Mouse (Mus musculus): Measurements from ENCODE around the gene Flot1. TPM values are rescaled to one million over a fixed set of nuclear protein-coding genes. Genes with fewer than 3 reads are reported as not detected.

Flot1 gene
- polyA plus RNA-seq (2014; fragmentation: Nextera tagmentation; extraction: Ambion mirVana) = 68.5 and 78.2 TPM in 2 replicates

DNA sequence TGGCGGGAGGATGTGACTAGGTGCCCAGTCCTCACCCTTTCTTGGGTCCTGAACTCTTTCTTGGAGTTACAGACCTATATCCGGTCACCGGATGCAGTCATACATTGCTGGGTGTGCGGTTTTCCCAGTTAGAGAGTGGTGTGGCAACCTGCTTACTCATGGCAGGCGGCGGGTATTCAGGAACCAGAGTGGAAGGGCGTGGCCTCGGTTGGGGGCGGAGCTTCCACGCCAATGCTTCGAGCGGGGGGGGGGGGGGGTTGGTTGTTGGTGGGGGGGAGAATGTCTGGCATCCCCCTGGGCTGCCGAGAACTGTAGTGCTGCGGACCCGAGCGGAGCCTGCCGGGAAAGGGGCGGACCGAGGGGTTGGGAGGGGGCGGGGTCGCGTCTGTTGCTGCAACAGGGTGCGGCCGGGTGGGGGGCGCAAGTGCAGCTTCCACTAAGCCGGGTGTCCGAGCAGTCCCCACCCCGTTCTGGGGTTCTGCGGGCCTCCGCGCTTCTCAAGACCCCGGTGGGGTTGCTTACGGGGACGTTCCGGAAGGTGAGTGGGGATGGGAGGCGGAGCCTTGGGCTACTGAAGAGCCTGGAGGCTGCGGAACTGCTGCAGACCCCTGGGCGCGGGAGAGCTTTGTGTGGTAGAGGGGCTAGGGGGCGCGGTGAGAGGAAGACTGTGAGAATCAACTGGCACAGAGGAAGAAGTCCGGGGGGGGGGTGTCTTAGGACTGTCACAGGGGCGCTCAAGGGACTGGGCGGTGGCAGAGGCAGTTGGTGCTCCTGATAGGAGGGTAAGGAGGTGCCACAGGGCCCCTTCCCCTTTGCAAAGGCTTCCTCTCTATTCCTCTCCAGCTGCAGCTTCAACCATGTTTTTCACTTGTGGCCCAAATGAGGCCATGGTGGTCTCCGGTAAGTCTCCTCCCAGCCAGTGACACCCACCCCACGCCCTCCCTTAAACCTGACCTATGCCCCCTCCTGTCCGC is at the start of gene Flot1:
Gene Flot1 (plus strand): TSS at position 267 of the 974 bp plus-strand sequence.
- Histone ChIP-seq H3K4me3 (ENCODE audit: low read depth, low read length) (peak within 1 kb of the TSS; percentile 54), H3K36me3 (ENCODE audit: control insufficient read depth, insufficient read depth, low read length) (peaks cover 23% of the 10 kb centered on the region), H3K27ac (ENCODE audit: low read depth, low read length) (peak within 1 kb of the TSS; percentile 73), H3K27me3 (replicated peaks; ENCODE audit: control insufficient read depth, insufficient read depth, low read length) (no peaks in the 10 kb centered on the region; the same call in 1 of the 2 replicates), H3K9me3 (replicated peaks; ENCODE audit: control insufficient read depth, low read length) (no peaks in the 10 kb centered on the region), H3K4me1 (ENCODE audit: control insufficient read depth, insufficient read depth, low read length) (peaks cover 16% of the 10 kb centered on the region), H3K9ac (ENCODE audit: low read length) (peak within 1 kb of the TSS; percentile 70), H3K4me2 (ENCODE audit: low read length) (peak within 1 kb of the TSS; percentile 93)
- peak; percentile 92 for DNase-seq (ENCODE audit: low spot score)
- peak; percentile 91 for ATAC-seq
- under 1% methylated on average over 39 of the region's 47 CpGs for WGBS

GRCm38 (mm10) chr17:35776811-35777609 is 46.0 kb upstream of the Flot1 start:
- 0 out of 2 replicates have a peak overlapping the region, but pooled peaks have one; percentile 2 for H3K4me2 ChIP-seq (ENCODE audit: low read length)
- no peaks in the 10 kb centered on the region for H3K27me3 ChIP-seq (replicated peaks; ENCODE audit: control insufficient read depth, insufficient read depth, low read length)
- H3K4me1 ChIP-seq (ENCODE audit: control insufficient read depth, insufficient read depth, low read length) = peaks cover 4% of the 10 kb centered on the region
- no peak overlapping the region for H3K4me3 ChIP-seq (ENCODE audit: low read depth, low read length)
- 45% methylated on average over 13 of the region's 13 CpGs for WGBS
- H3K27ac ChIP-seq (ENCODE audit: low read depth, low read length) = peak overlapping the region; percentile 50; the same call in 1 of the 2 replicates
- H3K36me3 ChIP-seq (ENCODE audit: control insufficient read depth, insufficient read depth, low read length) = no peaks in the 10 kb centered on the region
- ATAC-seq (peak; percentile 77), DNase-seq (ENCODE audit: low spot score) (peak; percentile 83)
- no peak overlapping the region for H3K9ac ChIP-seq (ENCODE audit: low read length)
- no peaks in the 10 kb centered on the region for H3K9me3 ChIP-seq (replicated peaks; ENCODE audit: control insufficient read depth, low read length)

DNA sequence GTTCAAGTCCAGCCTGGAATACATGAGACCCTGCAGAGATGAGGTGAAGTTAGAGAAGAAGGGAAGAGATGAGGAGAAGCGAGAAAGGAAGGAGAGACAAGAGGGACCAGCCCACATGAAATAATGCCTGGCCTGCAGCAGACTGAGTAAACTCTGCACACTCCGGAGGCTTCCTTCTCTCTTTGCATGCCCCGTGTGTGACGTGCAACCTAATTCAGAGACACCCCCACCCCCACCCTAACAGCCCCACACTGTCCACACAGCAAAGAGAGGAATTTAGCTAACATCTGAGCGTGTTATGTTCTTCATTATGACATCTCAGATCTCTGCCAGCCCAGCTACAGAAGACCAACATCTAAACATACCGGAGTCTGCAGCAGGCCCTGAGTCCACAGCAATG is 44.1 kb upstream of the Flot1 start:
- no peaks in the 10 kb centered on the region for H3K9me3 ChIP-seq (replicated peaks; ENCODE audit: control insufficient read depth, low read length)
- no peak overlapping the region for H3K4me2 ChIP-seq (ENCODE audit: low read length)
- peaks cover 4% of the 10 kb centered on the region for H3K4me1 ChIP-seq (ENCODE audit: control insufficient read depth, insufficient read depth, low read length)
- H3K4me3 ChIP-seq (ENCODE audit: low read depth, low read length) = no peak overlapping the region
- ATAC-seq (no peak), DNase-seq (ENCODE audit: low spot score) (no peak)
- H3K36me3 ChIP-seq (ENCODE audit: control insufficient read depth, insufficient read depth, low read length) = no peaks in the 10 kb centered on the region
- no peak overlapping the region for H3K9ac ChIP-seq (ENCODE audit: low read length)
- WGBS = 82% methylated on average over 6 of the region's 6 CpGs
- no peaks in the 10 kb centered on the region for H3K27me3 ChIP-seq (replicated peaks; ENCODE audit: control insufficient read depth, insufficient read depth, low read length)
- no peak overlapping the region for H3K27ac ChIP-seq (ENCODE audit: low read depth, low read length)

DNA sequence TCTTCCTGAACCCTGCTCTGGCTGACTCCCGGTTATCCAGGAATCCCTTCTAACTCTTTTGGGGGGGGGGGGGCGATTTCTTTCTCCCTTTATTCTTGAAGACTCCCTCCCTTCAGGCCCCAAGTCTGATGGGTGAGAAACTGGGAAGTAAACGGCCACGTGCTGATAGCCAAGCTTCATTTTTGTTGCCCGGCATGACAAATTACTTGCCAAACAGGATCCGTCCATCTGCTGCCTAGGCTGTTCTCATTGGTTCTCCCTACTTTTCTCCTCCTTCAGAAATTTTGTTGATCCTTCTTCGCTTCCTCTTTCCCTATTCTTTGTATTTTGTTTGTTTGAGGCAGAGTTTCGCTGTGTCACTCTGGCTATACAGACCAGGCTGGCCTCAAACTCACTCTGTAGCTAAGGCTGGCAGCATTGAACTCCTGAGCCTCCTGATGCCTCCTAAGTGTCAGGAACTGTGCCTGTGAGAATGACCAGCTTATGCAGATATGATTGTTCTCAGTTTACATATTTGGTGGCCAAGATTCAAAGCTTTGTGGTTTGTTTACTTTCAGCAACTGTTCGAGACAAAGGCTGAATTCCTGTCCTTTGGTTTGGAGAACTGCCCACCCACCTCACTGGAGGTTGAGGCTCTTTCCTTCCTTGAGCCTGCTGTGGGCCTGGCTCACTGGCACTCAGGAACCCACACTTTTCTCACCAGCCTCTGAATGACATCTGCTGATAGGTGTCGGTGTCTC is 43.4 kb upstream of the Flot1 start:
- no peaks in the 10 kb centered on the region for H3K9me3 ChIP-seq (replicated peaks; ENCODE audit: control insufficient read depth, low read length)
- ATAC-seq = no peak
- H3K9ac ChIP-seq (ENCODE audit: low read length) = no peak overlapping the region
- WGBS = 71% methylated on average over 10 of the region's 10 CpGs
- H3K36me3 ChIP-seq (ENCODE audit: control insufficient read depth, insufficient read depth, low read length) = no peaks in the 10 kb centered on the region
- peaks cover 4% of the 10 kb centered on the region for H3K4me1 ChIP-seq (ENCODE audit: control insufficient read depth, insufficient read depth, low read length)
- no peak overlapping the region for H3K27ac ChIP-seq (ENCODE audit: low read depth, low read length)
- DNase-seq (ENCODE audit: low spot score) = no peak
- H3K27me3 ChIP-seq (replicated peaks; ENCODE audit: control insufficient read depth, insufficient read depth, low read length) = no peaks in the 10 kb centered on the region
- no peak overlapping the region for H3K4me3 ChIP-seq (ENCODE audit: low read depth, low read length)
- H3K4me2 ChIP-seq (ENCODE audit: low read length) = no peak overlapping the region

GRCm38 (mm10) chr17:35780362-35780761 is 42.7 kb upstream of the Flot1 start:
- Histone ChIP-seq H3K27ac (ENCODE audit: low read depth, low read length) (no peak overlapping the region), H3K4me1 (ENCODE audit: control insufficient read depth, insufficient read depth, low read length) (peaks cover 4% of the 10 kb centered on the region), H3K9me3 (replicated peaks; ENCODE audit: control insufficient read depth, low read length) (no peaks in the 10 kb centered on the region), H3K9ac (ENCODE audit: low read length) (no peak overlapping the region), H3K4me3 (ENCODE audit: low read depth, low read length) (no peak overlapping the region), H3K36me3 (ENCODE audit: control insufficient read depth, insufficient read depth, low read length) (no peaks in the 10 kb centered on the region), H3K4me2 (ENCODE audit: low read length) (no peak overlapping the region), H3K27me3 (replicated peaks; ENCODE audit: control insufficient read depth, insufficient read depth, low read length) (no peaks in the 10 kb centered on the region)
- WGBS = 94% methylated on average over 7 of the region's 7 CpGs
- DNase-seq (ENCODE audit: low spot score) (no peak), ATAC-seq (no peak)

DNA sequence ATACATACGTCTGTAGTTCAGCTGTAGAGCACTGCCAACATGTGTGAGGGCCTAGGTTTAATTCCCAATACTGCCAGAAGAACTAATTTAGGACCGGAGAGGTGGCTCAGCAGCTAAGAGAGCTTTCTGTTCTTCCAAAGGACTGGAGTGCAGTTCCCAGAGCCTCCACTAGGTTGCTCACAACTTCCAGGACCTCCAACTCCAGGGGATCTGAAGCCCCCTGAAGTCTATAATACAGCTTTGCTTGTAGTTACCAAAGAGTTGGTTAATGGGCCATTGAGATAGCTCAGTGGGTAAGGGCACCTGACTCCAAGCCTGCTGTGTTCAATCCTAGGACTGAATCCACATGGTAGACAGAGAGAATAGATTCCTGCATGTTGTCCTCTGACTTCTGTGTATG is 40.6 kb upstream of the Flot1 start:
- ATAC-seq = no peak
- H3K4me3 ChIP-seq (ENCODE audit: low read depth, low read length) = no peak overlapping the region
- no peaks in the 10 kb centered on the region for H3K36me3 ChIP-seq (ENCODE audit: control insufficient read depth, insufficient read depth, low read length)
- DNase-seq (ENCODE audit: low spot score) = peak; percentile 15
- H3K4me2 ChIP-seq (ENCODE audit: low read length) = no peak overlapping the region
- H3K9me3 ChIP-seq (replicated peaks; ENCODE audit: control insufficient read depth, low read length) = no peaks in the 10 kb centered on the region
- H3K27ac ChIP-seq (ENCODE audit: low read depth, low read length) = no peak overlapping the region
- no peak overlapping the region for H3K9ac ChIP-seq (ENCODE audit: low read length)
- no peaks in the 10 kb centered on the region for H3K27me3 ChIP-seq (replicated peaks; ENCODE audit: control insufficient read depth, insufficient read depth, low read length)
- WGBS = 58% methylated on average over 2 of the region's 2 CpGs
- H3K4me1 ChIP-seq (ENCODE audit: control insufficient read depth, insufficient read depth, low read length) = no peaks in the 10 kb centered on the region

- Histone ChIP-seq H3K27me3 (replicated peaks; ENCODE audit: control insufficient read depth, insufficient read depth, low read length) (no peaks in the 10 kb centered on the region), H3K9ac (ENCODE audit: low read length) (no peak overlapping the region), H3K9me3 (replicated peaks; ENCODE audit: control insufficient read depth, low read length) (no peaks in the 10 kb centered on the region), H3K4me2 (ENCODE audit: low read length) (no peak overlapping the region), H3K4me3 (ENCODE audit: low read depth, low read length) (no peak overlapping the region), H3K36me3 (ENCODE audit: control insufficient read depth, insufficient read depth, low read length) (no peaks in the 10 kb centered on the region), H3K4me1 (ENCODE audit: control insufficient read depth, insufficient read depth, low read length) (no peaks in the 10 kb centered on the region), H3K27ac (ENCODE audit: low read depth, low read length) (no peak overlapping the region)
- DNase-seq (ENCODE audit: low spot score) = no peak
- ATAC-seq = no peak
- 92% methylated on average over 5 of the region's 5 CpGs for WGBS
These were observed 40.1 kb upstream of the Flot1 start for GRCm38 (mm10) chr17:35782924-35783323.

- no peak for ATAC-seq
- Histone ChIP-seq H3K4me1 (ENCODE audit: control insufficient read depth, insufficient read depth, low read length) (no peaks in the 10 kb centered on the region), H3K36me3 (ENCODE audit: control insufficient read depth, insufficient read depth, low read length) (no peaks in the 10 kb centered on the region), H3K4me2 (ENCODE audit: low read length) (no peak overlapping the region), H3K27ac (ENCODE audit: low read depth, low read length) (no peak overlapping the region), H3K27me3 (replicated peaks; ENCODE audit: control insufficient read depth, insufficient read depth, low read length) (no peaks in the 10 kb centered on the region), H3K4me3 (ENCODE audit: low read depth, low read length) (no peak overlapping the region), H3K9me3 (replicated peaks; ENCODE audit: control insufficient read depth, low read length) (no peaks in the 10 kb centered on the region), H3K9ac (ENCODE audit: low read length) (no peak overlapping the region)
- 81% methylated on average over 6 of the region's 6 CpGs for WGBS
- DNase-seq (ENCODE audit: low spot score) = no peak
These were observed 39.1 kb upstream of the Flot1 start for GRCm38 (mm10) chr17:35783944-35784343.
